Mouse (Mus musculus): ENCODE measurements around the gene Gpc5.

GRCm38 (mm10) chr14:115392894-115393524 is 301.0 kb downstream of the Gpc5 start:
- no peak for TF ChIP-seq EP300 (optimal IDR thresholded peaks at IDR 0.05)
- peak; percentile 79 for TF ChIP-seq CTCF (IDR thresholded peaks at IDR 0.05; ENCODE audit: low read depth)
